Mouse (Mus musculus): ENCODE results near the gene Gabrb3.

The Gabrb3 gene

DNA sequence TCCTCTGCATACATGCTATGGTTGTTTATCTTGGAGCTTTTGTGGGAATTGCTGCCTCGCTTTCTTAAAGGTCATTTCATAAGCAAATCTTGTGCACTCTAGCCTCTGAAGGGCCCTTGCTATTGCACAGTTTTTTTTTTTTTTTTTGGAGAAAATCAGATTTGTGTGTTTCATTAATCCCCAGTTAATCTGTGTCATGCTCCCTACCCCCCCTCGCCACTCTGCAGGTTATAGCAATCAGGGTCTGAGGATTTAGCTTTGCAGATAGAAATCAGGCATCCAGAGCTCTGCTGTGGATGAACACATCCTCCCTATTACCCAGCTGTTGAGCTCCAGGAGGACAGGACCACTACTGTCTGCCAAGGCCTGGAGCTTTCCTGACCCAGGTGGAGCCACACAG is at the start of gene Gabrb3:
Gene Gabrb3 (plus strand): TSS at position 301 of the 400 bp plus-strand sequence.
- no peak for DNase-seq

DNA sequence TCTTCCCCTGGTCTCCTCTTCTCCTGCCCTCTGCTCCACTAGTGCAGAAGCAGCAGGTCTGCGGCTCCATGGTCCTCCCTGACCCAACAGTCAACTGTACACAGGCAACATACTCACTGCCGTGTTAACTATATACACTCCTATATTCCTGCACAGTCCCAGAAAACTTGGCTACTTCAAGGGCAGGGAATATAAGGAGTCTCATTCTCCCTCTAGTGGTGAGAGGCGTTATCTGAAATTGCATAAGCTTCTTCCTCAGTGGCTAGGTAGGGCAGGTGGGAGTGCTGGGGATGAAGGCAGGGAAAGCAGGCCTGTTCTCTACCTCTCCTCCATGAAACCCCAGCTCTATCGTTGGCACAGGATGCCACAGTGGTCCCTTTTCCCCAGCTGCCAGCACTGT is 35.4 kb upstream of the Gabrb3 start:
- DNase-seq = no peak

DNA sequence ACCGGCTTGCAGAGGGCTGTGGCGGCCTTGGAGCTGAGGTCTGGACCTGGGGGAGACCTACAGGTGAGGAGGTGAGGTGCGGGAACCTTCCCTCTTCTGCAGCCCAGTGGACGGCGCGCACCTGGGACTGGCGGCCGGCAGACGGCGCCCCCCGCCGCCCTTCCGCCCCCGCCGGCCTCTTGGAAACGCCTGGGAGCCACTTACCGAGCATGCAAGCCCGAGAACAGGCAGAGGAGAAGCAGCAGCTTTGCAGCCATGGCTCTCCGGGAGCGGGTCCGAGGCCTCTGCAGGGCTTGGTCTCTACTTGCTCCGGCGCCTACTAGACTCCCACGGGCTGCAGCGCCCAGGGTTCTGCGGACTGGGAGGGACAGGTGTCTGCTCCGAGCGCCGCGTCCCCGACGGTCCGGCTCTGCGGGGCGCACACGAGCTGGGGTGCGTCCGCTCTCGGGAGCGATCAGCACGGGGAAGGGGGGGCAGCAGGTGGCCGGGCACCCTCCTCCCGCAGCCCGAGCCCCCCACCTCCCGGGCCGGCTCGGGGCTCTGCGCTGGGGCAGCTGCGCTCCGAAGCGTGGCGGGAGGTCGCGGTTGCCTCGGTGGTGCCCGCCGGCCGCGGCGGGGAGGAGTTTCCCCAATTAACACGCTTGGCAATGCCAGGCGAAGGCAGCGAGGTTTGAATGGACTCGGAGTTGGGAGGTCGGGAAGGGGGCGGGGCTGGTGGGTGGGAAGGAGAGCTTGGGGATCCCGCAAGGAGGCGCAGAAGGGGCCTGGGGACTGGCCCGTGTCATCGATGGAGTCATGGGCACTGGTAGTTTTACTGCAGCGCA is 32.8 kb upstream of the Gabrb3 start, which contains the start of gene Gabrg3:
Gene Gabrg3 (minus strand): TSS at position 672 of the 824 bp plus-strand sequence.
- no peak for DNase-seq

DNA sequence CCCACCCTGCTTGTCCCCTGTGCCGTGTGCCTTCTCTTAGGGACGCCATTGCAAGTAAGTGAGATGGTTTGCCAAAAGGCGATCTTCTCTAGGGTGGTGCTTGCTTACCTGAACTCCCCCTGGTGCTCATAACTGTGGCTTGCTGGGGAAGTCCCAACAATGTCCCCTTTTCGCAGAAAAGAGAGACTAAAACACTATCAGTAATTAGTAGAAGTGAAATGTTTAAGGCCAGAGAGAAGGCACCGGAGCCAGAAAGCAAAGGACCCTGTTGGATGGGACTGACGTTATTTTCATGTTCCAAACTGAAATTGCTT is 32.2 kb upstream of the Gabrb3 start:
- DNase-seq = no peak

DNA sequence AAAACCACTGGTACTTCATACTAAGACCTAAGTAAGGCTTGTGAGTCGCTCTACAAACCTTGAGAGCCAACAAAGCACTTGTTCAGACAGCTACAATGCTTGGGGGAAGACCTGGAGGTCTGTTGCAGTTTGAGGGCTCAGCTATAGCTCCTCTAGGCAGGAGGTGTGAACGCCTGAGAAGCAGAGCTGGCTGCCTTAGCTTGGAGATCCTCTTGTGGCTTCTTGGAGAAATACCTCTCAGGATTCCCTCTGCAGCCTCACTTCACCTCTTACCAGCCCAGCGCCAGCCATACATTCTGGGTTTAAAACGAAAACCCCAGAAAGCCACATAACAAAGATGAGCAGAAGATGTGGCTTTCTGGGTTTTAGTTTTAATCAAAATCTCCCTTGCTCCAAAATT is 29.4 kb upstream of the Gabrb3 start:
- DNase-seq = no peak

DNA sequence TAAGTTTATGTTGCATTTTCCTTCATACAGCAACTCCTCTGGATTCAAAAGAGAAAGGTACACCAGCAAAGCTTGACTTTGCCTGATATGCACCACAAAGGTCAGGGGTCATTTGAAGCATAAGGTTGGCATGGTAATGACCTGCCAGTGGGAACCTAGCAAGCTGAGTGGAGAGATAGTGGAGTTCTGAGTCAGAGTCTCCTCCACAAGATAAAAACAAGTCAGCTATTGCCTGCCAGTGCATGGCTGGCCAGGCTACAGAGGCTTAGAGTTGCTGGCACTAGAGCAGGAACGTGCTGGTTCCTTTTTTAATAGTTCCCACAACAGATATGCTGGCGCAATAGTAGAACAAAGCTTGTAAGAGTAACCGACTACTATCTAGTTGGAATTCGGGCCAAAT is 25.9 kb upstream of the Gabrb3 start:
- DNase-seq = no peak

DNA sequence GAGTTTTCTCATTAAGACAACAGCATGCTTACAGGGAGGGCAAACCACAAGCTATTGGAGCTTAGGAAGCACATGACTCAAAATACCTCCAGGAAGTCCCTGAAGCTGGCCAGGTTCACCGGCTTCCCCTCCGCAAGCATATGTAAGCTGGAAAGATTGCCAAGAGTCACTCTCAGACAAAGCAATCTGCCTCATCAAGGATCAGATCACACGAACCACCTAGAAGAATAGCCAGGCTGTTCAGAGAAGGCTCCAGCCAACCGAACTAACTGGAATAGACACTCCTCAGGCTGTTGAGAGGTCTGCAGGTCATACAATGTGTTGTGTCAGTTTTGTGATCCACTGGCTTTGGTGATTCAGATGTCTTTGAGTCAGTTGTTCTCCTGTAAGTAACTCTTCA is 8.3 kb upstream of the Gabrb3 start:
- DNase-seq = no peak

DNA sequence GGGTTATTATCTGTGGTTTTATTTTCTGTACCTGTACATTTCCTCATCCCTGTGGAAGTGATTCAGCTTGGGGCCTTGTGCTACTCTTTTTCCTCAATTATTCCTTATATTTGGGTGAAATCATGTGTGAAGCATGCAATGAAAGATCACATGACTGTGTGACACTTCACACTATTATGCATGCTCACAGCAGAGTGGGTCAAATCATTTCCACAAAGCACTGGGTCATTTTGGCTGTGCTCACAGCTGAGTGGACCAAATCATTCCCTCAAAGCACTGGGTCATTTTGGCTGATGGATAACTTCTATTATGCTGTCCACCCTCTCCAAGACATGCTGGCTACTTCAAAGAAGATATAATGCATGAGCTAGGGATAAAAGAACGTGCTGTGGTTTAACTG is 6.6 kb upstream of the Gabrb3 start:
- DNase-seq = no peak

DNA sequence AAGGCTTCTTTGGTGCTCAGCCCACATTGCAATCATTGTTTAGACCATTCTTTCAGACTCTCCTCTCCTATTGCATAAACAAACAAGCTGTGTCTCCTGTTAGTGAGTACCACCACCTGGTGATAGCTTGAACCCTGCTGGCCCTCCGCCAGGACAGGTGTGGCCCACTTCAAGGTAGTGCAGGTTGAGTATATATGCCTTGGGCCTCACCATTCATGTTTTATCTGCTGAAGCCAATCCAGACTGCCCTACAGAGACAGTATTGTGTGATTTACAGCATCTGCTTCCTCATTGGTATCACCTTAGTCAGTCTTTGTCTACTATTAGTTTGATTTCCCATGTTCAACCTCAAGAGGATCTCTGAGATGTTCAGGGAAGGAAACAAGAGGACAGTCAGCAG is 1.6 kb downstream of the Gabrb3 start:
- DNase-seq = no peak

DNA sequence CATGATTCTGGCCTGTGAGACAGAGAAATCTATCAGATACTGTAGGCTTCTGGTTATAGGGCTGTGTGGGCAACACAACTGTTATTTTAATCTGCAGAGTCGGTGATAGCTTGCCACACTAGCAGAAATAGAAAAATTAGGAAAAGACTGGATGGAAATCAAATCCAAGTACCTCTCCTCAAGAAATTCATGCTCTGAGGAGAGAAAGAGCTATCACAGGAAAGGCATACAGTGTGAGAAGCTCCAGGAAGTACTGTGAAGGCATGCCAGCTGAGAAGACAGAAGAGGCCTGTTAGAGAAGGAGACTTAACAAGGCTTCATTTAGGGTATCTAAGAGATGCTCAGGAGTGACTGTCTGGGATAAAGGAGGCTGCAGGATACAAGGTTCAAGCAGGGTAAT is 3.2 kb downstream of the Gabrb3 start:
- DNase-seq = no peak

DNA sequence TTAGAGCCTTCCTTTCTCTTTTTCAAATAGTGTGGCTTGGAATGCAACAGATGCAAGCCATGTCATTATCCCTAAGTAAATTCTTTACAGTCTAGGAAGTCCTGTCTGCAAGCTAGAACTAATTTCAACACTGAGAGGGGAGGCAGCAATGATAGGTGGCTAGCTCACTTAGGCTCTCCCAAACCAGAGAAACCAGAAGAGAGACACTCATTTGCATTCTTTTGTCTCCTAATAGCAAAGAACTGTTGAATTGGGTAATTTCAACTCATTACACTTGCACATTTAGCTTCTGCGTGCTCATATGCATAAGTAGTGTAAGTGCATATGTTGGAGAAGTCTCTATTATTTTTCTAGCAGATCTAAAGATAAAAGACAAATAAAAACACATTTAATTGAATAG is 28.7 kb downstream of the Gabrb3 start:
- no peak for DNase-seq

DNA sequence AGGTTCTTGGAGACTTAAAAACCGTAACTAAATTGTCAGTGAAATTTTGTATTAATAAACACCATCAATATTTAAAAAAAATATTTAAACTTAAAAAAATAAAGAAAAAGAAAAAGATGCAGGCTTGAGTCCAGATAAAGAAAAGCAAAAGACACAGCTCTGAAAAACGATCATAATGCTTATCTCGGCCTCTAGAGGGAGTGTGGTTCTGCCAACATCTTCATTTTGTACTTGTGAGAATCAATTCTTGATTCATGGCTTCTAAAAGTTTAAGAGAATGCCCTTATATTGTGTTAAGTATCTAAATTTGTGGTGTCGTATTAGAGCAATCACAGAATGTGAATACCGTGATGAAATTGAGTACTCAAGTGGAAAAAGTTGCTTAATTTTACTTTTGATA is 40.9 kb downstream of the Gabrb3 start:
- no peak for DNase-seq

DNA sequence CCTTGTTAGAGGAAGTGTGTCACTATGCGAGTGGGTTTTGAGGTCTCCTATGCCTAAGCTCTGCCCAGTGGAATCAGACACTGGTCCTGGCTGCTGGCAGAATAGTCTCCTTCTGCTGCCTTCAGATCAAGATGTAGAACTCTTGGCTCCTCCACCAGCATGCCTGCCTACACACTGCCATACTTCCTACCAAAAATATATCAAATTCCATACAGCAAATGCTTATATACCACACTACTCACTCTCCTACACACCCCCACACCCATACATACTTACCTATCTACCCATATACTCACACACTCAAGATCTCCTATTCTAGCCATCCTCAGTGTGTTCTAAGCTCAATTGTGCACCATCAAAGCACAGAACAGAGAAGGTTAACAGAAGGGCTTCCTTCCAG is 51.8 kb downstream of the Gabrb3 start:
- DNase-seq = no peak

DNA sequence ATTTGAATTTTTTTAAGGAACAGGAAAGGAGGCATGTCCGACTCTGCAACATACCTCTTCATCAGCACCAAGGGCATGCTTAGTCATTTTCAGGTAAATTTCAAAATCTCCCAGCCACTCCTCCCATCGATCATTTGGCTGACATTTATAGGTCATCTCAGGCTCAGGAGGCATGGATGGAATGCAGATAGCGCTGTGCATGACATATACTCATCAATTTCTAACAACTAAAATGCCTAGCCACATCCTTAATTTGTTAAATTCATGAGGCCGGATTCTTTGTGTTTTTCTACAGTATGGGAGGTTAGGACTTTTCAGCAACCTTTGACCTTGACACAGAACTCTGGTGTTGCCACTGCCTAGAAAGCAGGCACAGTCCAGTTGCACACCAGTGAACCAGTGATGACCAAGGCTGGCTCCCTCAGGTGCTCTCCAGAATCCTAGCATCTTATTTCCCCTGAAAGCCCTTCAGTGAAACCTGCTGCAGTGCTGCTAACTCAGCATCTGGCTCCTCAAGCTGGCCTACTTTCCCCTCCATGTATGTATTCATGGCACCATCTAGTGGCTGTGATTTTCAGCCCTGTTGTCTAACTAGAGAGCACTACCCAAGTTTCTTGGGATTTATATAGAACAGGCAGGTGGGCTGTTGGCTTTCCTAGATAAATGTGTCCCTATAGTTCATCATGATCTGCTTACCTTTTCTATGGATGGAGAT is 54.5 kb downstream of the Gabrb3 start:
- DNase-seq = no peak

DNA sequence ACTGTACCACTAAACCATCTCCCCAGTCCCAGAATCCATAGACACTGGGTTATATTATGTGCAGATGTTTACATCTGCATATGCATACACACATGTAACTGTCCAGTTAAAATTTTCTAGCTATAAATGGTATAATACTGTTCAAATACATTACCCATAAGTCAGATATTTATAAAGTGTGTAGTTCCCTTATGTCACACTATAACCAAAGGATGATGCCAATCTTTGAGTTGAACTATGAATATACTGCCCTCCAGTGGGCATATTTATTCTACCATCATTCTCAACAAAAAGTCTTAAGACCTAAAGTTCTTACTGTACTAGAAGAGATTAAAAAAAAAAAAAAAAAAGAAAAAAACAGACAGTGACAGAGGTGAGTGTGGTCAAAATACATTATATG is 63.4 kb downstream of the Gabrb3 start:
- DNase-seq = no peak

DNA sequence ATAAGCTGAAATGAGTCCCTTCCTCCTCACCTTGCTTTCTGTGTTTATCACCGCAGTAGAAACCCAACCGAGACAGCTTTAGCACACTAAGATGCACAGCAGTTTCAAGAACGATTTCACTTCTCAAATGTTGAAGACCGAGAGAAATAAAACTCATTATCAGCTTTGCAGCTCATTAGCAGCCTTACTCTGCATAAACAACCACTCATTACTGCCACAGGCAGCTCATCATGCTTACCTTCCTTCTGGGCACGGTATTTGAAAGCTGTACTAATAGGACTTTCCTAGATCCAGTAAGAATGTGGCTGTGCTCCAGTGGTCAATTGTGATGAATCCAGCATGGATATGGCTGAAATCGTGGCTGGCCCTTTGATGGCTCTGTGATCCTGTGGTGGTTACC is 67.4 kb downstream of the Gabrb3 start:
- DNase-seq = no peak

DNA sequence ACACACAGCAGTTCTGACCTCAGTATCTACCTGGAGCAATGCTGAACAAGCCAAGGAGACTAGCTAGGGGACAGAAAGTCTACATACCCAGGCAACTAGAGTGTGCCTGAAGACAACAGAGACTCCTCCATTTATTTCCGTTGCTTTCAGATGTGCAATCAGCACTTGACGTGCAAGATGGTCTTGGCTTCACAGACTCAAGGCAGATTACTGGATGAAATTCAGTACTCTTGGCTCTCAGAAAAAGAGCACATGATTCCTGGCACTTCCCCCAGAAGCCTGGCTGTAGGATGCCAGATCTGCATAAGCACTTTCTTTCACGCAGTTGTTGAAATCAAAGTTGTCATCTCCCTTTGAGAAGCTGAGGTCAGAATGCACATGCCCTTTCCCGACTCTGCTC is 72.3 kb downstream of the Gabrb3 start:
- DNase-seq = no peak

DNA sequence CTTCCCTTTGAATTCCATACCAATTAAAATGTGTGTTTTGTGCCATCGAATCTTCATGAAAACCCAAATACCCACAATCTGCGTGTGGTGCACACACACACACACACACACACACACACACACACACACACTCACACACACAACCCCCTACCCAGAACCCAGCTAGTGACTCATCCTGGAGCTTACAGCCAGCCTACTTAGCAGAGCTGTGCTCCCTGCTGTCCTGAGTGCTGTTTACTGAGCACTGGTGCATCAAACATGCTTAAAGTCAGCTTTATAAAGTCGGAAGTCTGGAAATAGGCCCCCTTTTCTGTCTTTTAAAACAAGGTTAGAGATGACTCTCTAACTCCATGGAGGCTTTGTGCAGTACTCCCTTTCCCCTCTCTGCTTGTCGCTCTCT is 83.3 kb downstream of the Gabrb3 start:
- no peak for DNase-seq

DNA sequence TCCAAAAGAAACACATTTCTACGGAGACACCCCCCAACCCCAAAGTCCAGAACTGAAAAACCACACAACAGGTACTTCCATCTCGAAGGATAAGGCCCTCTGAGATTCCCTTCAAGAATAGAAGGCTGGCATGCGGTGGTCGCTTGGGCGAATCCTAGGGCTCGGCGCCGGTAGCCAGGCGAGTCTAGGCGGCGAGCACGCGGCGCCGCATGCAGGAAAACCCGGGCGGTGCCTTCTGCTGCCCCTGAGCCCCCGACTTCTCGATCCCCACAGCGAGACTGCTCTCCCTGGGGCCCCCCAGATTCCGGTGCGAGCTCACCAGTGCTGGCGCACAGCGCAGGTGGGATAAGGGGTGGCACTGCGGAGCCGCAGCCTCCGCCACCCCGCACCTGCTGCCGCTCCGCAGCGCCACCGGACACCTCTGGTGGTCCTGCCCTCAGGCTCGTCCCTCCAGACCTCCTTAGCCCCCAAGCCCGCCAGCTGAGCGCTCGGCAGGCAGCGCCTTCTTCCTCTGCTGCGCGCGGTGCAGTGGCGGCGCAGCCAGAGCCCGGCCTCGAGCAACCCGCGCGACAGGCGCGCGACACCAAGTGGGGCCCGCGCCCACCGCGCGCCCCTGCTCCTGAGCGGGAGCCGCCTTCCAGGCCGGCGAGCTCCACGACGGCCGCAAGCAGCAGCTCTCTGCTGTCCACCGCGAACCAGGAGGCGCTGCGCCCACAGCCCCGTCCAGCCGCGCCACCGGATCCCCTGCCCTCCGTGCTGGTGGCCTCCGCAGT is 89.6 kb downstream of the Gabrb3 start:
- no peak for DNase-seq

DNA sequence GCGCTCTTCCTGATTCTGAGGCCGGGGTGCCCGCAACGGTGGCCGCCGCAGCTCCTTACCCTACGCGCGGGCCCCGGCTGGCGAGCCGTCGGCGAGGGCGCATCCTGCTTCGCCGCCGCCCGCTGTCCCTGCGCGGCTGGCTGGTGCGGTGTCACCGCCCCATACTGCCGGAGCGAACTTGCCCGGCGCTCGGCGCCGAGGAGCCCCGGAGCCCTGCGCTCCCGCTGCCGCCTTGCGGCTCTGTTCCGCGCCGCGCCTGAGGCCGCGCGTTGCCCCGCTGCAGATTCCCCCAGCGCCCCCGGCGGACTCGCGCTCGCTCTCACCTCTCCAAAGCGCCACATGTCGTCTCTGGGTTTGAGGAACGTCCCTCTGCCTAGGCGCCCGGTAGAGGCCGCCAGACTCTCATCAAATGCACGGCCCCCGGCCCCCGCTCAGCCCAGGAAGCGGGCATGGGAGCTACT is 90.2 kb downstream of the Gabrb3 start, which contains the start of gene Gabra5:
Gene Gabra5 (minus strand): TSS at position 379 of the 461 bp plus-strand sequence.
- no peak for DNase-seq

DNA sequence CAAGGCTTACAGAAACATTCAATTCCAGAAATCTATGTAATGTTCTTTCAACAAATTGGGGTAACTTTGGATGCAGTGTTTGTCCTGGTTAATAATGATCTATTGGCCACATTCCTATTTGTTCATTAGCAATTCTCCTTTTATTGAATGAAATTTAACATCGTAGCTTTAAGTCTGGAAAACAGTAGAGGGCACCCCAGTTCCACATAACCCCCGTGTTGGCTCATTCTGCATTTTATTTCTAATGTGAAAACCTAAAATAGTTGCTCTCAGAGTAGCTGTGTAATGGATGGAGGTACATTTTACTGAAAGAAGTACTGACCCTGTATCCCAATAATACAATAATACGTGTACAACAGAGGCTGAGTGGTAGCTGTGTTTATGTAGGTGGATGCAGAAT is 93.5 kb downstream of the Gabrb3 start:
- DNase-seq = no peak

DNA sequence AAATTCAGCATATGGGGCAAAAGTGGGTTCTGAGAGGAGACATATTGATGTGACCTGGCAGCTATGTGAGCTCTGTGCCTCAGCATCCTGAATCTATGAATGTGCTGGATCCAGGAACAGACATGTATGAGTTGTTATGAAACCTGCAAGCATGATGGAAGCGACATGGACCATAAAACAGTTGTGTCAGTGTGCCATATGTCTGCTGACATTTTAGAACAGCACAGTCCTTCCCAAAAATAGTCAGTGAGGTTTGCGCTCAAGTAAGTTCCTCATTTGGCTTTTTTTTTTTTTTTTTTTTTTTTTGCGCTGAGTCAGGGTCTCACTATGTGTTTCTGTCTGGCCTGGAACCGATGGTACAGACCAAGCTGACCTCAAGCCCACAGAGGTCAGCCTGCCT is 110.0 kb downstream of the Gabrb3 start:
- DNase-seq = no peak

DNA sequence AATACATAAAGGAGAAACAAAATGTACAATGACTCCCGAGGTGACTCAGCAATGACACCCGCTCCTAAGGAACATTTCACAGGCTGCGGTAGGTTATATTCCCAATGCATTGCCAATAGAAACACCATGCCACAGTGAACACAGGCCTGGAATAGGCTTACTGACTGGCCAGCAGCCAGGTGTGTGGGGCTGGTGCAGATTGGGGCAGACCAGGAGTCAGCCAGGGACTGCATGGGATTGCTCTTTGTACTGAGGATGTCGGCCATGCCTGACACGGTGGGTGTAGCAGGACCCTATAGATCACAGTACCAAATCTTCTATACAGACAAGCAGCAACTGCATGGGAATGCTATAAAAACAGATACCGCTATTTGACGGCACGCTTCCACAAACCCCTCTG is 110.5 kb downstream of the Gabrb3 start:
- DNase-seq = no peak

DNA sequence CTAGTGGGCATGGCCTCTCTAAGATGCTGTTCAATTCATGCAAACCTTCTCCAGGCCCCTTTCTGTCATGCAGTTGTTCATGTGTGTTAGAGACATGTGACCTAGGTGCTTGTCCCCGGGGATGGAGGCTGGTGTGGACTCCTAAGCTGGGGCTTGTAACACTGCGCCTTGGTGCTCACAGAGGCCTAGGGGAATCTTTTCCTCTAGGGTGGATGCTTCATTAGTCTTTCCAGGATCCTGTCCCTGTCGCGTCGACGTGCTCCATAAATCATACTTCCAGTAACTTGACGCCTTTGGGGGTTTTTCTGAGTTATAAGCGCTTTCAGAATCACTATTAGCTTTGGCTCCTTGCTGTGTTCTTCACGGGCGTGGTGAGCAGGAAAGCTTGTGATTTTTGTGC is 113.2 kb downstream of the Gabrb3 start:
- no peak for DNase-seq

All from thymus, postnatal 25 days (tissue).